Mouse (Mus musculus): Measurements from ENCODE around the gene 1700020D05Rik. TPM values are rescaled to one million over a fixed set of nuclear protein-coding genes. Genes with fewer than 3 reads are reported as not detected.

Gene 1700020D05Rik
- total and polyA plus RNA-seq, 3 experiments: 0.23 to 0.34 TPM; not detected in 1

DNA sequence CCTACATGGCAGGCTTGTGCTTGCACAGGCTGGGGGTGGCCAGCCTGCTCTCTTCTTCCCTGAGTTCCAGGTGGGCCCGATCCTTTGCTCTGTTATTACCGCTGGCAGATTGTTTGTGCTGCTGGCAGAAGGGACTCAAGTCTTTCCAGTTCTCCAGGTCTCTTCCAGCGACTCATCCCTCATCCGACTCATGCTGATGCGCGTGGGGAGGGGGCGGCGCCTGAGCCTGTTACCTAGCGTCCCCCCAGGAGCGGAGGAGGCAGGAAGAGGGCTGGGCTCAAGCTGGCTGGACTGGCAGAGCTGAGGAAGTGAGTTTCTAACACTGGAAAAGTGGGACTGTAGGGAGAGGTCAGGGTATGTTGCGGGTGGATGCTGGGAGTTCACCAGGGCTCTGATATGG is 40.4 kb upstream of the 1700020D05Rik start:
- no peak for TF ChIP-seq ELF1 (IDR thresholded peaks at IDR 0.05; ENCODE audit: low read depth, low read length)
- no peak for TF ChIP-seq IRF4 (IDR thresholded peaks at IDR 0.05; ENCODE audit: low read depth, low read length)
- TF ChIP-seq ZC3H11A (IDR thresholded peaks at IDR 0.05; ENCODE audit: low read depth, low read length): no peak
- no peak for TF ChIP-seq MXI1 (IDR thresholded peaks at IDR 0.05; ENCODE audit: low read depth, low read length)
- TF ChIP-seq CHD1 (IDR thresholded peaks at IDR 0.05; ENCODE audit: low read depth, low read length): no peak
- TF ChIP-seq MAFK (IDR thresholded peaks at IDR 0.05; ENCODE audit: insufficient replicate concordance, low read length): no peak
- no peak for TF ChIP-seq USF1 (IDR thresholded peaks at IDR 0.05; ENCODE audit: low read depth, low read length)
- no peak for TF ChIP-seq PAX5 (IDR thresholded peaks at IDR 0.05; ENCODE audit: low read length)
- TF ChIP-seq E2F4 (IDR thresholded peaks at IDR 0.05; ENCODE audit: insufficient replicate concordance, low read depth, low read length): no peak
- no peak for TF ChIP-seq ZNF384 (IDR thresholded peaks at IDR 0.05; ENCODE audit: low read depth, low read length)
- no peak for TF ChIP-seq HCFC1 (IDR thresholded peaks at IDR 0.05; ENCODE audit: low read depth, low read length)
- TF ChIP-seq ETS1 (conservative IDR thresholded peaks at IDR 0.05; ENCODE audit: low read depth, low read length): no peak
- TF ChIP-seq TBP (conservative IDR thresholded peaks at IDR 0.05; ENCODE audit: low read depth, low read length): no peak
- no peak overlapping the region for H3K9ac ChIP-seq (ENCODE audit: insufficient read depth, low read depth)
- peaks cover 2% of the 10 kb centered on the region for H3K9me3 ChIP-seq (replicated peaks; ENCODE audit: low read length)
- peaks cover 23% of the 10 kb centered on the region for H3K27me3 ChIP-seq (replicated peaks)
- no peak for DNase-seq (ENCODE audit: extremely low read depth)
- H3K36me3 ChIP-seq (replicated peaks in 1 of 2; ENCODE audit: control insufficient read depth in 1 of 2, insufficient read depth in 1 of 2, low read length in 1 of 2): no peaks in the 10 kb centered on the region
- H3K4me3 ChIP-seq (replicated peaks in 1 of 3; ENCODE audit: low read depth in 2 of 3, low read length in 2 of 3, poor library complexity in 1 of 3): no peak overlapping the region
- H3K4me2 ChIP-seq (ENCODE audit: insufficient read depth, low read depth, poor library complexity, severe bottlenecking): no peak overlapping the region
- no peaks in the 10 kb centered on the region for H3K79me2 ChIP-seq (replicated peaks; ENCODE audit: control insufficient read depth, extremely low read depth, insufficient read depth, poor library complexity, severe bottlenecking)
- dilution Hi-C loops (cut with MboI; ENCODE audit: extremely low pct_ligation_motif_present, extremely low pct_unique_long_range_greater_than_20kb, low sequenced_read_pairs): no loop called here
- peaks cover 0 to 27% of the 10 kb centered on the region in 2 experiments; a peak in 2 of 4 replicates for H3K4me1 ChIP-seq (ENCODE audit: control insufficient read depth in 1 of 2, insufficient read depth in 2 of 2)
- in situ Hi-C loops (cut with MboI; ENCODE audit: low pct_ligation_motif_present, low pct_unique_long_range_greater_than_20kb, low sequenced_read_pairs): no loop called here
- H3K27ac ChIP-seq (ENCODE audit: insufficient read depth, low read depth): no peak overlapping the region

DNA sequence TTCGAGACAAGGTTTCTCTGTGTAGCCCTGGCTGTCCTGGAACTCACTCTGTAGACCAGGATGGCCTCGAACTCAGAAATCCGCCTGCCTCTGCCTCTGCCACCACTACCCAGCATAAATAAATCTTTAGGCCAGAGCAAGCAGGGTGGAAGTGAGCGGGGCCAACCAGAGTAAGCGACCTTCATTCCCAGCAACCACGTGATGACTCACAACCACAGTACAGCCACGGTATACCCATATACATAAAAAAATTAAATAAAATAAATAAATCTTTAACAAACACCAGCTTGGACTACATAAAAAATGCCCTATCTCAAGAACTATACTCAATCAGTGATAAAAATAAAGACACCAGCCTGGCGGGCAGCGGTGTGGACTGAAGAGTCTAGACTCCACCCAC is 39.8 kb upstream of the 1700020D05Rik start:
- in situ Hi-C loops (cut with MboI; ENCODE audit: low pct_ligation_motif_present, low pct_unique_long_range_greater_than_20kb, low sequenced_read_pairs): no loop called here

More for the DNA sequence above, 39.8 kb upstream of the 1700020D05Rik start:
- Histone ChIP-seq H3K36me3 (replicated peaks in 1 of 2; ENCODE audit: control insufficient read depth in 1 of 2, insufficient read depth in 1 of 2, low read length in 1 of 2) (no peaks in the 10 kb centered on the region), H3K27me3 (replicated peaks) (peaks cover 26% of the 10 kb centered on the region), H3K4me1 (ENCODE audit: control insufficient read depth in 1 of 2, insufficient read depth in 2 of 2) (peaks cover 0 to 20% of the 10 kb centered on the region in 2 experiments; a peak in 2 of 4 replicates), H3K4me3 (replicated peaks in 1 of 3; ENCODE audit: low read depth in 2 of 3, low read length in 2 of 3, poor library complexity in 1 of 3) (no peak overlapping the region), H3K79me2 (replicated peaks; ENCODE audit: control insufficient read depth, extremely low read depth, insufficient read depth, poor library complexity, severe bottlenecking) (no peaks in the 10 kb centered on the region), H3K4me2 (ENCODE audit: insufficient read depth, low read depth, poor library complexity, severe bottlenecking) (no peak overlapping the region), H3K9me3 (replicated peaks; ENCODE audit: low read length) (peaks cover 2% of the 10 kb centered on the region), H3K9ac (ENCODE audit: insufficient read depth, low read depth) (no peak overlapping the region), H3K27ac (ENCODE audit: insufficient read depth, low read depth) (no peak overlapping the region)
- TF ChIP-seq KAT2A (IDR thresholded peaks at IDR 0.05; ENCODE audit: insufficient replicate concordance, low read length) (no peak), CTCF (conservative IDR thresholded peaks at IDR 0.05 in 1 of 2, IDR thresholded peaks at IDR 0.05 in 1 of 2; ENCODE audit: low read depth in 2 of 2, low read length in 2 of 2) (no peak), ZC3H11A (IDR thresholded peaks at IDR 0.05; ENCODE audit: low read depth, low read length) (no peak), MAX (IDR thresholded peaks at IDR 0.05; ENCODE audit: low read length) (no peak), PAX5 (IDR thresholded peaks at IDR 0.05; ENCODE audit: low read length) (no peak), ELF1 (IDR thresholded peaks at IDR 0.05; ENCODE audit: low read depth, low read length) (no peak), NRF1 (IDR thresholded peaks at IDR 0.05; ENCODE audit: low read depth, low read length) (no peak), SMC3 (IDR thresholded peaks at IDR 0.05; ENCODE audit: low read depth, low read length) (no peak), EP300 (IDR thresholded peaks at IDR 0.05; ENCODE audit: low read length) (no peak), RCOR1 (conservative IDR thresholded peaks at IDR 0.05; ENCODE audit: low read depth, low read length) (no peak), POLR2A (IDR thresholded peaks at IDR 0.05; ENCODE audit: low read depth, low read length) (no peak)
- dilution Hi-C loops (cut with MboI; ENCODE audit: extremely low pct_ligation_motif_present, extremely low pct_unique_long_range_greater_than_20kb, low sequenced_read_pairs): no loop called here
- no peak for DNase-seq (ENCODE audit: extremely low read depth)
